Mouse (Mus musculus) liver, embryonic 14.5 days (tissue): Measurements from ENCODE around the gene Gm11084.

ENCODE experiments used
- CTCF ChIP-seq: IDR thresholded peaks from 2 replicates; pipeline ENCODE4 v1.5.1; 2016; ENCODE audit warnings: antibody characterized with exemption, low read depth, control low read depth
- EP300 ChIP-seq: IDR thresholded peaks from 2 replicates; pipeline ENCODE4 v1.6.1; 2016; ENCODE audit warnings: antibody characterized with exemption, low read depth

- TF ChIP-seq CTCF: no peak
- no peak for TF ChIP-seq EP300
Measured at GRCm38 (mm10) chr2:73002451-73002850, 15.9 kb upstream of the Gm11084 start.
